Mouse (Mus musculus) bone marrow, adult 2 months (tissue): Measurements from ENCODE around the gene Kcng1. TPM values are rescaled to one million over a fixed set of nuclear protein-coding genes. Genes with fewer than 3 reads are reported as not detected.

ENCODE experiments used
- H3K27ac ChIP-seq: fragments of 200-500 bp; 2 replicates; pipeline ENCODE4 v1.5.1; 2012; ENCODE audit warnings: low read depth, mild to moderate bottlenecking, control low read depth, inconsistent platforms, low read length; ENCODE audit not compliant: control insufficient read depth, poor library complexity, insufficient read depth
- H3K4me1 ChIP-seq: fragments of 200-500 bp; 2 replicates; pipeline ENCODE4 v1.6.1; 2011; ENCODE audit warnings: low read length; ENCODE audit not compliant: control insufficient read depth, insufficient read depth
- H3K4me3 ChIP-seq: fragments of 200-500 bp; replicated peaks from 2 replicates; pipeline ENCODE3; 2011; ENCODE audit warnings: mild to moderate bottlenecking, low read depth, low read length, control low read depth; ENCODE audit not compliant: control insufficient read depth
- CTCF ChIP-seq: fragments of 200-500 bp; IDR thresholded peaks from 2 replicates; pipeline ENCODE4 v1.5.1; 2011; ENCODE audit warnings: low read length, control low read depth; ENCODE audit not compliant: control insufficient read depth, insufficient read depth
- POLR2A ChIP-seq: fragments of 200-500 bp; IDR thresholded peaks from 2 replicates; pipeline ENCODE4 v1.6.1; 2011; ENCODE audit warnings: low read depth, mild to moderate bottlenecking, control low read depth, low read length, borderline replicate concordance; ENCODE audit not compliant: control insufficient read depth
- WGBS: fragments of 180-500 bp; shearing (Covaris S2); methylation state at CpG from one replicate; pipeline ENCODE4 v1.1.7; 2018; 5-methylcytosine and 5-hydroxymethylcytosine counted together
- polyA plus RNA-seq: library from polyadenylated mRNA; stranded (reverse); fragments of >200 nt; gene quantifications from 2 replicates; pipeline ENCODE4 v1.2.4, GENCODE M21; 2011; ENCODE audit warnings: low replicate concordance; ENCODE audit not compliant: missing spikeins, insufficient read depth, insufficient read length

The Kcng1 gene
- polyA plus RNA-seq, 1 experiment = not detected

DNA sequence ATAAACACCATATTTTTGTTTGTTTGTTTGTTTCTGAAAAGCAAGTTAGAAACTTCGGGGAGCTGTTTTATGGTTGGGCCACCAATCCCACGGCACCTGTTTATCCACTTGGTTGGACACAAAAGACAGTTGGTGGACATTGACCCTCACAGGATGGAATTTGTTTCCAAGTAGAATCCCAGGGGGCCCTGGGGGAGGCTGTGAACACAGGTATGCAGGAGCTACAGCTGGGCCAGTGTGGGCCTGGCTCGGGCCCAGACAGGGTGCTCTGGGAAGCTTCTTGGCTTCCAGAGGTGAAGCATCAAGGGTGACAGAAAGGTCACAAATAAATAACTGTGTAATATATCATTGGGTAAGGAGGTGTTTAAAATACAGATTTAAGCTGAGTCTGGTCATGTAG is 25.0 kb downstream of the Kcng1 start:
- Histone ChIP-seq H3K4me3 (no peak overlapping the region), H3K4me1 (no peaks in the 10 kb centered on the region), H3K27ac (no peak overlapping the region)
- TF ChIP-seq POLR2A (no peak), CTCF (no peak)
- 75% methylated on average over 3 of the region's 3 CpGs for whole genome bisulfite sequencing

DNA sequence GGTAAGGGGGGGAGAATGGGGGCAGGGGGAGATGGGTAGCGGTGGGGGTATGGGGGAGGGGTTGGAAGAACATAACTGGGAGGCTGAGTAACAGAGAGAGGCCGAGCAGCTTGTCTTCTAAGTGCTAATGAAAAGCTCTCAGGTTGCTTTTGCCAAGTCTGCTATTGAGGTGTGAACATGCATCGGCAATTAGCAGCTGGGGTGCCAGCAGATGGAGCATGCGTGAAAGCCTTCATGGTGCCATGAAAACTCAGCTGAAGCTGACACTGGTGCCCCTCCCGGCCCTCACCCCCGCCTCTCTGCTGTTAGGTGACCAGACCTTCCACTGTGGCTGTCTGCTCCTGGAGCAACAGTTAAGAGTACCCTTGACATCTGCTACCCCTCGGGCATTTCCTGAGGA is 27.7 kb downstream of the Kcng1 start:
- no peak for TF ChIP-seq POLR2A
- no peak for TF ChIP-seq CTCF
- Histone ChIP-seq H3K4me1 (no peaks in the 10 kb centered on the region), H3K4me3 (no peak overlapping the region), H3K27ac (no peak overlapping the region)
- WGBS = 31% methylated on average over 7 of the region's 7 CpGs

DNA sequence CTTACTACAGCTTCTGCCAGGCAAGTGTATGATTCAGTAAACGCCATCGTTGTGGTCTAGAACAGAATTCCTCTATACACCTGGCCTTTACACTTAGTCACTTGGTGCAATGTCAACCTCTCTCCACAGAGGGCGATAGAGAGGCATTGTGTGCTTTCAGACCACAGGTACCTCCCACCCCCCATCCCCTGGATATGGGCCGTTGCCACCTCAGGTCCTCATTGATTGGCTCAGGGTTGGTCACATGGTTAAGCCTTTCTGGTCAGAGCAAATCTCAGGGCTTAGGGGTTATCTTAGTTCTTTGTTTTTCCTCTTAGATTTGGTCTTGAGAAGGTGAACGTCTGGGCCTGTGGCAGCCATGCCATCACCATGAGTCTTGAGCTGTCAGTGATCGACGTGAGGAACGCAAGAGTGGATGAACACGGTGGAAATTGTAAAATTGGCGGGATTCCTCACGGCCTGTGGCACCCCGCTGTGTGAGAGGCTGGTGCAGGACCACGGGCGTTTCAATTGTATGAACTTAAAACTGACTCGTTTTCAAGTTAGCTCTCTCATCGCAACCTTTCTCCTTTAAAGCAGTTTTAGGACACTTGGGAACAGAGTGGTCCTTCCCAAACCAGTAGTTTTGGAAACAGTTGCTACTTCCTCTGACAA is 28.8 kb downstream of the Kcng1 start:
- H3K27ac ChIP-seq = no peak overlapping the region
- TF ChIP-seq POLR2A (no peak), CTCF (peak; percentile 56)
- WGBS = 36% methylated on average over 16 of the region's 16 CpGs
- H3K4me3 ChIP-seq = no peak overlapping the region
- no peaks in the 10 kb centered on the region for H3K4me1 ChIP-seq

DNA sequence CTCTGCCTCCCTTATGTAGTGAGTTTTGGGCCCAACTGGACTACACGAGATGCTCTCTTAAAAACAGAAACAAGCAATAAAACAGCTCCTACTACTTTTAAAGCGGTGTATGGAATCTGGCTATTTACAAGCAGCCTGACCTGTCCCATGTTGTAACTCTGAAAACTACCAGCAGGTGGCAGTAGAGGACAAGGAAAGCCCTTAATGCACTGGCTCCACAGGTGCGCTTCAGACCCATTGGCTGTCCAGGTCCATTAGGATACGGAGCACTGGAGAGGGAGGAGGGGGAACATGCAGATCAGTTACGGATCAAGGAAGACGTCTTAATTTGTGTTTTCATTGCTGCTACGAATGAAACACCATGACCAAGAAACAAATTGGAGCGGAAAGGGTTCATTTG is 31.3 kb downstream of the Kcng1 start:
- TF ChIP-seq CTCF (peak; percentile 89), POLR2A (no peak)

DNA sequence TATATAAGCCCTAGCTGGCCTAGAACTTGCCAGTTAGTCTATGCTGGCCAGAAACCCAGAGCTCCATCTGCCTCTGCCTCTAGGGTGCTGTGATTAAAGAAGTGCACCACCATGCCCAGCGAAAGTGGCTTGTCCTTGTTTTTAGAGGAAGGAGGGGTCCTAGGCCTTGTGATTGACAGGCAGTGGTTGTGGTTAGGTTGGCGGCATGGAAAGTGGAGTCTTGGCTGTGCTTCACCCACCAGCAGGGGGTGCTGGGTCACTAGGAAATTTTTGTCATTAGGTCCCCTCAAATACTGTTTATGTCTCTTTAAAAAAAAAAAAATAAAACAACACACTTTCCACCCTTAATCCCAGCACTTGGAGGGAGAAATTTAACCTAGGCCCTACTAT is 32.7 kb downstream of the Kcng1 start:
- 6% methylated on average over 2 of the region's 2 CpGs for WGBS
- TF ChIP-seq CTCF = peak; percentile 47
- TF ChIP-seq POLR2A = no peak
- H3K4me3 ChIP-seq = no peak overlapping the region
- no peak overlapping the region for H3K27ac ChIP-seq
- H3K4me1 ChIP-seq = no peaks in the 10 kb centered on the region

More for the DNA sequence above, 31.3 kb downstream of the Kcng1 start:
- 18% methylated on average over 8 of the region's 8 CpGs for WGBS
- H3K4me3 ChIP-seq = no peak overlapping the region
- no peak overlapping the region for H3K27ac ChIP-seq
- no peaks in the 10 kb centered on the region for H3K4me1 ChIP-seq

DNA sequence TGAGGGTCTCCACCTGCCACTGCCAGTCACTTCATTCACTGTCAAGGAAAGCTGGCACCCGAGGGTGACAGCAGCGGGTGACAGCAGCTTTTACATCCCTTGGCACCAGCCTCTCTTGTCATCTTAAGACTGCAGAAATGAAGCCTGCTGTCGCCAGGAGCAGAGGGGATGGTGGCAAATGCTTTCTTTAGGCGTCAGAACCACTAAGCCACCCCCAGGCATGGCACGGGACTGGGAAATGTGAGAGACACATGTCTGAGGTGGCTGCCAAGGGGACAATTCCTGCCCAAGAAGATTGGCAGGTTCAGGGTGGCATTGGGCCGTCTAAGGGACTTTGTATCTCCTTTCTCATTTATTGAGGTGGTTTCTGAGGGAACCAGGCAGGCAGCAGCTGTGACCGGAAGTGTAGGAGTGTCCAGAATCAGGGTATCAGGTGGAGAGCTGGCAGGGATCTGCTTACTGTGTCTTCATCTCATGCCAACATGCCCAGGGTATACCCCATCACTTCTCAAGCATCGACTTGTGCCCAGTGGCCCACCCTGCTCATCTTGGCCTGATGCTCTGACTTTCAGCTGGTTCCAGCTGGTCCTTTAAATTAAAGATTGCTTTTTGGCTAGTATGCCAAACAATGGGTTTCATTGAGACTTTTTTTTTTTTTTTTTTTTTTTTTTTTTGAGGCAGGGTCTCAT is 33.2 kb downstream of the Kcng1 start:
- TF ChIP-seq CTCF (no peak), POLR2A (no peak)
- Histone ChIP-seq H3K27ac (no peak overlapping the region), H3K4me1 (no peaks in the 10 kb centered on the region), H3K4me3 (no peak overlapping the region)
- WGBS = 72% methylated on average over 8 of the region's 8 CpGs

DNA sequence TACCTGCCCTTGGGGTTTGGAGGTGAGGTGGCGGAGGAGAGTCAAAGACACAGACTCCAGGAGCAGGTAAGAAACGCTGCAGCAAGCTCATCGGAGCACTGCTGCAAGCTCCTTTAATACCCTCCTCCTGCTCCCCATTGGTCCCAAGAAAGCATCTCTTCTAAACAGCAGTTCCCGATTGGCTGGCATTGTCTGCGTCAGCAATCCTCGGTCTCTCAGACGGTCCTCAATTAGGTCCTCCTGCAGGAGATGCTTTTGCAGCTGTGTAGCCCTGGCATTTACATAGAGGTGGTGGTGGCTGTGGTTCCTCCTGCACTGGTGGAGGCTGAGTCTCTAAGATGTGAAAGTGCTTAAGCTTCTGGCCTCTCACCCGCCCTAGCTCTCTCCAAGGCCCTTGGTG is 36.0 kb downstream of the Kcng1 start:
- no peaks in the 10 kb centered on the region for H3K4me1 ChIP-seq
- WGBS = 57% methylated on average over 8 of the region's 8 CpGs
- H3K4me3 ChIP-seq = no peak overlapping the region
- no peak for TF ChIP-seq POLR2A
- no peak for TF ChIP-seq CTCF
- H3K27ac ChIP-seq = no peak overlapping the region

DNA sequence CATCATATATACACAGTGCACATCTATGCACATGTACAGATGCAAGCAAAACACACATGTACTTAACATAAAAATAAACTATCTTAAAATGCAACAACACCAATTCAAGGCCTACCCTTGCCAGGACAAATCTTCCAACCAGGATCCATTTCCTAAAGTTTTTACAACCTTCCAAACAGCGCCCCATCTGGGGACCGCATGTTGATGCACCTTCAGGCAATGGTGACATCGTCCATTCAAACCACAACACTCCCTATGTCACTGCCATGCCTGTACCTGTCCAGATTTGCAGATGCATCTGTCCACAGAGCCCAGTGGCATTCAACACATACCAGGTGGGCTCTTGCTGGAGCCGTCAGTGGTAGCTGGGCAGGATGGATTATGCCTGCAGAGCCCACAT is 38.3 kb downstream of the Kcng1 start:
- H3K4me1 ChIP-seq = no peaks in the 10 kb centered on the region
- TF ChIP-seq POLR2A (no peak), CTCF (no peak)
- no peak overlapping the region for H3K27ac ChIP-seq
- H3K4me3 ChIP-seq = no peak overlapping the region
- WGBS = 74% methylated on average over 4 of the region's 4 CpGs

DNA sequence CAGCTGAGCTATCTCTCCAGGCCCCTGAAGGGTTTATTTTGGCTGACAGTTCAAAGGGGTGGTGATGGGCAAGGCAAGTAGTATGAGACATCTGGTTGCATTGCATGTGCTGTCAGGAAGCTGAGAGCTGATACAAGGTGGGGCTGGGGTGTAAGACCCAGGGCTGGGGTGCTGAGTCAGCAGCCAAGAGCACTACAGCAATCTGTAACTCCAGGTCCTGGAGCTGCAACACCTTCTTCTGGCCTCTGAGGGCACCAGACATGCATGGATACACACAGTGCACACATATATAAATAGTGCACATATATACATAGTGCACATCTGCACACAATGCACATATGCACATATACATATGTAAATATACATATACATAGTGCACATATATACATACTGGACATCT is 38.7 kb downstream of the Kcng1 start:
- no peak for TF ChIP-seq POLR2A
- no peak for TF ChIP-seq CTCF
- H3K27ac ChIP-seq = no peak overlapping the region

DNA sequence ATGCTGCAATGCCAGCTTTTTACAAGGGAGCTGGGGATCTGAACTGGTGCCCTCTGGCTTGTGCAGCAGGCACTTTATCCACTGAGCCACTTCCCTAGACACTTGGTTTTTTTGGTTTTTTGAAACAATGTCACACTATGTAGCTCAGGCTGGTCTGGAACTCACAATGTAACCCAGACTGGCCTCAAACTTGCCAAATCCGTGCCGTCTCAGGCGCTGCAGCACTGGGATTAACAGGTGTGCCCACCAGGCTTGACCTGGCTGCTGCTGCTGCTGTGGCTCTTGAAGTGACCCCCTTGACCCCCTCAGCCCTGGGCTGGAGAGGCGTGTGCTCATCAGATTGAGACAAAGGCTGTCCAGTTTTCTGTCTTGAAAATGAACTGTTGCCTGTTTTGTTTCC is 43.2 kb downstream of the Kcng1 start:
- no peak overlapping the region for H3K27ac ChIP-seq
- TF ChIP-seq POLR2A (no peak), CTCF (no peak)
- H3K4me3 ChIP-seq = no peak overlapping the region
- 74% methylated on average over 4 of the region's 4 CpGs for WGBS
- no peaks in the 10 kb centered on the region for H3K4me1 ChIP-seq

More for the DNA sequence above, 38.7 kb downstream of the Kcng1 start:
- Histone ChIP-seq H3K4me1 (no peaks in the 10 kb centered on the region), H3K4me3 (no peak overlapping the region)
